Mouse (Mus musculus): ENCODE data around the gene Srcin1.

Srcin1 gene

DNA sequence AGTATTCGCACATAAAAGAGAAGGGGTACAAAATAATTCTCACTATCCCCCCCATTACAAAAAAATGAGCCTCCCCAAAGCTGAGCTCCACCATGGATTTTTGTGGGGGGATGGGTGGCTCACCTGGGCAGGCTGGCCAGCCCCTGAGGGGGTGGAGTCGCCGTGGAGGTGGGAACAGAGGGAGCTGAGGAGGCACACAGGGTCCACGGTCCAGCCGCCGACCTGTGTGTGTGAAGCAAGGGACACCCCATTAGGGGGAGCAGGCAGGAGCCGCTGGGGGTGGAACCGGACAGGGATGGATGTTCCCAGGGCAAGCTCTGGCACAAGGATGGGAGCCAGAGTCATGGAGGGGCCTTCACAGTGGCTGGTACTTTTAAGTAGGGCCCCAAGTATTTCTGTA, 27.2 kb downstream of the Srcin1 start:
- no peak for DNase-seq

DNA sequence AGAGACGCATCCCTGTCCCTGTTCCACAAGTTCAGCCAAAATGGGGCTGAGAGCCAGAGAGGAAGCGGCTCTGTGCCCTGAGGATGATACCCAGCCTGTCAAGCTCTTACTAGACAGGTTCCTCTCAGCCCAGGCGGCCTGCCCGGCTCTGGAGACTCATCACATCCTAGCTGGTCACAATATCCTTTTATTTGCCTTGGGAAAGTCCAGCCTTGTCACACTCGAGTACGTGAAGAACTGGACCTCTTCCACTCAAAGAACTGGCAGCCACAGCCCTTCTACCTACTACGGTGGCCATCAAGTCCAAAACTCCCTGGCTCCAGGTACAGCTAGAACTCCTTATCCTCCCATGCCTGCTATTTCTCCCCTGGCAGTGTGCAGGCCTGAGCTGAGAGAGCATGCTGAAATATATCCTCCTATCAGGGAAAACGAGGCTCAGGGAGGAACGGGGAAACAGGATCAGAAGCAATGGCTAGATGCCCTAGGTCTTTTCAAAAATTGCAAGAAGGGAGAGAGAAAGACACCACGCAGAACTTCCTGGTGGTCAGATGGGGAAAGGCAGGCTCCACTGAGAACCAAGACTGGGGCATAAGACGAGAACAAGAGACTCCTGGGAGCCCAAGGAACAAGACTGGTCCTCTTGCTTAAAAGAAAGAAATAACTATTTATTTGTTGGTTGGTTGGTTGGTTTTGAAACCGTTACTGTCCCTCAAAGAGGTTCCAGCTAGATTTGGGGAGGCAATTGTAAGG, 27.9 kb downstream of the Srcin1 start:
- no peak for DNase-seq

DNA sequence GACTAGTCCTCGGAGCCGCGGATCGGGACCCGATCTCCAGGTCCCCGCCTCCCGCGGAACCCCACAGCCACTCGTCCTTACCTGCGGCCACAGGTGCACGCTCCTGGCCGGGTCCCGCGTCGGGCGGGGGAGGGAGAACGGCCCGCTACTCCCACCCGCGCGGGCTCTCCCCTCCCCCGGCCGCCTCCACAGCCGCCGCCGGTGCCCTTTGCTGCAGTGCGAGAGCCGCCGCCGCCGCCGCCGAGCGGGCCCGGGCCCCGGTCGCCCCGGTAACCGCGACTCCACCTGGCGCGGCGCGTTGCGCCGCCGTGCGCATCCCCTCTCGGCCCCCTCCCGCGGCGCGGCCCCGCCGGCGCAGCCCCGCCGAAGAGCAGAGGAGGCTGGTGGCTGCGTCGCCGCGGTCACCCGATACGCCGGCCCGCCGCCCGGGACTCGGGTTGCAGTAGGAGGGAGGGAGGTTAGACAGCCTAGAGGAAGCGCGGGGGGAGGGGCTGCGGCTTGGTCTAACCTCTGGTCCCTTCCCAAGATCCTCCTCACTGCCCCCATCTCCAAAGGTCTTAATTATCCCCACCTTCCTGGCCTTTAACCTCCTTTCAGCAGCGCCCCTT, 29.1 kb downstream of the Srcin1 start:
- DNase-seq, result peak in 1 of 2 experiments; percentile 46

DNA sequence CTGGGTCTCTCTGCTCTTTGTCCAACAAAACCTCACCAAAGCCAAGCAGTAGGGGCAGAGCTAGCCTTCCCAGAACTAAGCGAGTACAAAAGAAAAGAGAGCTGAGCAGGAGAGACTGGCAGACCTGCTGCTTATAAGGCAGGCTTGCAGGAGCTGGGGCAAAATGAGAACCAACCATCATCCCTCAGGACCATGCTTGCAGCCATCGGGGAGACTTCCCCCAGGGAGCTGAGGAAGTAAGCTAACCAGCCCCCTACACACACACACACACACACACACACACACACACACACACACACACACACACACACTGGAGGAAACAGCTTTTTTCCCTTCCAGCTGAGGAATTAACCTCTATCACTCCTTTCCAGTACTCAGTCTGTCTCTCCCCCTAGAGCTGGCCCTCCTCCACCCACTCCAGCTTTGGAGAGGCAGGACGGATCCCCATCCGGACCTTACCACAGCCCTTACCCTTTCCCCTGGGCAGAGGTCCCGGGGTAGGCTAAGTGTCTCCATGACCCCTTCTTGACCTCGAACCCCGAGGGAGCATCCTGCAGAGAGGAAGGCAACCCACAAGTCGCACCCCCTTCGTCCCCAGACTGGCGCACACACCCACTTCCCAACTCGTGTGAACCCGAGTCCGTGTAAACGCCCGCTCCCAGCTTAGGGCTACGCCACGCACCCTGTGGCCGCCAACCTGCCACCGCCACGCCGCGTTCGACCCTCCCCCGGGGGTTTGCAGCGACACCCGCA, 30.0 kb downstream of the Srcin1 start:
- no peak for DNase-seq

DNA sequence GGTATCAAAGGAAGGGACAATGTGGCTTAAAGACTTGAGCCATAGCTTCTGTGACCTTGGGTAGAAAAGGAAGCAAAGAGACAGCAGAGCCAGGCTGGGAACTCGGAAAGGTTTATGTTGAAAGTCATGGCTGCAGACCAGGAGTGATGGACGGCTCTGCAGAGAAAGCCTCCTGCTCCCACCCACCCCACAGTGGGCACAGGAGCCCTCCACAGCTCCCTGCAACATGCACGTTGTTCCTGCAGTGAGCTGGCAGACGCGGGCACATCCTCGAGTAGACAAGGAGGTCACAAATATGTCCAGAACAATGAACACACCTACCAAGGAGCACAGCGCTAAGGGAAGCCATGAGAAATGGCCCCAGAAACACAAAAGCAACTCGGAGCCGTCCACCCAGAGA, 32.1 kb downstream of the Srcin1 start:
- DNase-seq, result no peak

DNA sequence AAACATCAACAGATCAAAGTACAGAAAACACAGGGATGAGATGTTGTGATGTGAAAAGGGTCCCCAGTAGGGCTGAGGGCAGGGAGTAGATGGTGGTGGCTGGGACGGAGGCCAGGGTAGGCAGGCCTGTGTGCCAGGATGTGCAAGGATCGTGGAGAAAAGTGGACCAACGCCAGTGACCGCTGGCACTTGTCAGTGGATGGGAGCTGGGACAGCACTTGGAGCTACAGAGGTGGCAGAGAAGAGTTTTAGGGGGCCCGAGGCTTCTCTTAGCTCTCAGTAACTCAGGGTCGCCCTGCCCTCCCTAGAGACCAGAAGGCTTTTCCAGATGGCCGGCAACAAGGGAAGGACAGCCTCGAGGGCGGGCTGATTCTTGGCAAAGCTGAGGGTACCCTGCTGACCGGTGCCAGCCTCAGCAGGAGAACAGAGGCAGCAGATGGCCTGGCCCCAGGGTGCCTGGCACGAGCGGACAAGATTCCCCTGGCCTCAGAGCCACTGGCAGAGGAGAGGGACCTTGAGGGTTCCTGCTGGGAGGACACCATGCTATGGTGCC, 32.7 kb downstream of the Srcin1 start:
- no peak for DNase-seq

DNA sequence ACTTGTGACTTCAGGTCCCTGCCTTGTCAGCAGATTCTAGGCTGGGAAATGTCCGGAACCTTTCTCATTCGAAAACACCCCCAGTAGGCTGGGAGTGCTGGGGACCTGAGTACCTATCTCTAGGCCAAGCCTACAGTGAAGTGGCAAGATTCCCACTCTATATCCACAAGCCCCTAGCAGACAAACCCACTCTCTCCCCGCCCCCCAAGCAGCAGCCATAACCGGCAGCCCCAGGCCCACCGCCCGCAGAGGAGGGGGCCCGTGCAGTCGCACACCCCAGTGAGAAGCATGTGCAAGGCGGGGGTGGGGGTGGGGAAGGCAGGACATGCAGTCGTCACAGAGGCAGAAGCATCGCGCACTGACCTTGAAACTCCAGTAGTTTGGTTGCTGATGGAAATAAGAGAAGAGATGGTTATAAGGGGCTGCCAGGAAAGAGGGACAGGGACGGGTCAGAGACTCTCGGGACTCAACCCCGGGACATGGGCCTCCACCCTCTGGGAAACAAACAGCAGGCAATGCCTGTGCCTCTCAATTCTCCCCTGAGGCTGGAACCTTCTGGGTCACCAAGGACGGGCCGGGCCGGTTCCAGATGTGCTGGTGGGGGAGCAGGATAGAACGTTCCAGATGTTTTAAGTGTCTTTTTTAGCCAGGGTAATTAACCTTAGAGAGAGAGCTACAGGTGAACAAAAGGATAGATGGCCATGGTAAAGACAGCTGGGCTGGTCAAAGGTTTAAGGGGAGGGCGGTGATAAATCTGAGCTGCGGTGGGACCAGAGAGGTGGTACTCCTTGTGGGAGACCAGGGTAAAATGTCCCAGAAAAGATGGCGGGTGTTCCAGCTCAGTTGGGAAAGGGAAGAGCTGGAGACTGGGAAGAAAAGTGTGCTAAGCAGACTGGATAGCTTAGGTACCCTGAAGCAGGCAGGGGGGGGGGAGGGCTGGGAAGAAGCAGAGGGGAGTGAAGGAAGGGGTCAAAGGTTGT, 33.5 kb downstream of the Srcin1 start:
- DNase-seq, result no peak

DNA sequence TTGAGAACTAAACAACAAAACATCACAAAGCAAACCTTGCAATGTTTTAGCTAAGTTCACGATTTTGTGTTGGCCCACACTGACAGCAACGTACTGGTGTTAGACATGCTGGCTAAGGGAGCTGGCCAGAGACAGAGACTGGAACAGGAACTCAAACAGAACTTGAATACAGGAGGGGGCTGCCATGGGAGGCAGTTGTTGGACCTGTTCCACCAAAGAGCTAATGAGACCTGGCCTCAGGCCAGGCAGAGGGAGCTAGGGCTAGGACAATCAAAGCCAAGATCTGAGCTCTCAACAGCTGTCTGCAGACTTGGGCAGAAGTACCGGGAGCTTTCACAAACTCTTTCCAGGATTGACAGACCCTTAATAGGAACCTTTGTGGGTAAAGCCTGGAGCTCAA, 35.4 kb downstream of the Srcin1 start:
- no peak for DNase-seq

DNA sequence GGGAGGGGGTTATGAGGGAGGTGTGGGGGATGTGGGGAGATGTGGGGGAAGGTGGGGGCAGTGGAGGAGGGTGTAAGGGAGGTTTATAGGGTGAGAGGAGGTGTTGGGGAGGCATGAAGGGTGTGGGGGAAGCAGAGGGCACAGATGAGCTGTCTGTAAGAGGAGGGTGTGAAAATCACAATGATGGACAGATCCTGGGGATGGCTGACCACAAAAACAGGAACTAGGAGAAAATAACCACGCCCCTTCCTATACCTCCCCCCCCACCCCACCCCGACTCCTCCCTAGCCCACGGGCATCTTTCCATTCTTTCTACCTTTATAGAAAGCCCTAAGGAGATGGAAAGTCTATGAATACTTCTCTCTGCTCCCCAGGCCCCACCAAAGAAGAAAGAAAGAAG, 35.9 kb downstream of the Srcin1 start:
- DNase-seq, result no peak

DNA sequence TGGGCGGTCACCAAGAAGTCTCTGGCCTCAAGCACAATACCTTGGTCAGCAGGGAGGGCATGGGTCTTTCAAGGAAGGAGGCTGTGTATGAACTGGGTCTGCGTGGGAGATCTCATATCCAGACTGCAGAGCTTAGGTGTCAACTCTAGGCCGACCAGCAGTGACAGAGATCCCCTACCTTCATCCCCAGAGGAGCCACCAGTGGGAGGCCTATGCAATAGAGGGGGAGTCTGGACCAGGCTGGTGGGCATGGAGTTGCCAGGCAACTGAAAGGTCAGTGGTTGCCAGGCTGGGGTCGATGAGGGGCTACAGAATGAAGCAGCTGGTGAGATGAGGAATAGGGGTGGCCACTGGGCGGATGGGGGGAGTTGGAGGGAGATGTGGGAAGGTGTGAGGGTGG, 36.4 kb downstream of the Srcin1 start:
- no peak for DNase-seq

DNA sequence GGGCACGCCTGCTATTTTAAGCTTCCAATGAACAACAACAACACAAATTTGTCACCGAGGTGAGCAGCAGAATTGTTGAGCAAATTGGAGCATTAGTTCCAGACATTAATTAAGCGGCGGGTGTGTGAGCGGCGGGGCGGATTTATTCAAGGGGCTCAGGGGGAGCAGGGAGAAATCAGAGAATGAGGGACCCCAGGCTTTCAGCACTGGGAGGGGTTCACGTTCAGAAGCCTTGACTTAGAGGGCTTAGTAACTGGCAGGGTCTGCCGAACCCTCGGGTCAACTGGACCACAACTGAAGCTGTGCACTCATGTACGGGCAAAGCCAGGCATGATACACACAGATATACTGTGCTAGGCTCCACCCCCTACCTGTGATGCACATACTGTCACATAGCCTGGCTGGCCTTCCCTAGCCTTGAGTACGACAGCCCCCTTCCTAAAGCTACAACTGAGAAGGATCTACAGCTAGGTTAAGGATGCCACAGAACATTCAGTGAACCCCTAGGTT, 38.4 kb downstream of the Srcin1 start:
- DNase-seq, result no peak

DNA sequence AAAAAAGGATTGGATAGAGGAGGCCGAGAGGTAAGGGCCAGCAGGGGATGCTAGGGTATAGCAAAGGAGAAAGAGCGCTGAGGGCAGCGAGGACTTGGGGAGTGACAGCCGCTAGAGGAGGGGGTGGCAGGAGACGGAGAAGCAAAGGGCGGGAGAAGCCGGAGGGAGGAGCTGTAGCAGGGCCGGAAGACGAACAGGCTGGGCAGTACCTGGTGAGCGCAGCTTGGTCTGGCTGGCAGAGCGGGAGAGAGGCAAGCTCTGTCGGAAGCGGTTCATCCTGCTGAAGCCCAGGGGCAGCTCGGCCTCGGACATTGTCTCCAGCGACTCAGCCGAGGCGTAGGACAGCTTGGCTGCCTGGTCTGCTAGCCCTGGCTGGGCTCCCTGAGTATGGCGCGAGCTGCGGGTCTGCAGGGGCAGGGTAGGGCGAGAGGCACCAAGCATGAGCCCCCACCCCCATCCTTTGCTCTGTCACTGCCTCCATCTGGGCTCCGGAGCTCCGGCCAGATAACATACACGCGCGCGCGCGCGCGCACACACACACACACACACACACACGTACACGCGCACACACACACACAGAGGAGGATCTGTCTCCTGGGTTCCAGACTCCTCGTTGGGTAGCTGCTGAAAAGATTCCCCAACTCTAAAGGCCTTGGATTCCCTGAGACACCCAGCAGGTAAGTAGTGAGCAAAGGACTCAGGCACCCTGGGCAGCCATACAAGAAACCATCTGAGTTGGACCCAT, 39.0 kb downstream of the Srcin1 start:
- DNase-seq, result no peak

DNA sequence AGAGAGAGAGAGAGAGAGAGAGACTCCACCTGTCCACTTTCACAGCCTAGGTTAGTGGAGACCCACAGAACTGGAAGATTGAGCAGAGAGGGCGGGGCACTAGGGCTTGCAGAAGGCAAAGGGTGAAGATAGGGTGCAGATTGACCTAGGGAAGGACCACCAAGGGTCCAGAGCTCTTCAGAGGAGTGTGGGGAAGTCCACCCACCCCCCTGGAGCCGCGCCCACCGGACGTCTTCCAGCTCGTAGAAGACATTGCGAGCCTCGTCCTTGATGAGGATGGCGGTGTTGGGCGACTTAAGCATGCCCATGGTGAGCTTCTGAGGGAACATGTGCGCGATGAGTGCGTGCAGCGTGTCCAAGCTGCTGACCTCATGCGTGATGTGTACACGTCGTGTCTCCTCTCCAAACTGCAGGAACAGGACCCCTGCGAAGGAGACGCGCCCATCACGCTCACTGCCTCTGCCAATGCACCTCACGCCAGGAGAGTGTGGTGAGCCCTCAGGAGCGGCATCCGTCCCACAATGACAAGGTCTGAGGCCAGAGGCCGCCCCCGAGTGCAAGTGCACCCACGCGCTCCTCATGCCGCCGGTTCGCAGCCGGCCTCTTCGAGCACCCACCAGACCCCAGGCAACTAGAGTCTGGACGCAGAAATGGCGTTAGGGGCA, 39.8 kb downstream of the Srcin1 start:
- no peak for DNase-seq

DNA sequence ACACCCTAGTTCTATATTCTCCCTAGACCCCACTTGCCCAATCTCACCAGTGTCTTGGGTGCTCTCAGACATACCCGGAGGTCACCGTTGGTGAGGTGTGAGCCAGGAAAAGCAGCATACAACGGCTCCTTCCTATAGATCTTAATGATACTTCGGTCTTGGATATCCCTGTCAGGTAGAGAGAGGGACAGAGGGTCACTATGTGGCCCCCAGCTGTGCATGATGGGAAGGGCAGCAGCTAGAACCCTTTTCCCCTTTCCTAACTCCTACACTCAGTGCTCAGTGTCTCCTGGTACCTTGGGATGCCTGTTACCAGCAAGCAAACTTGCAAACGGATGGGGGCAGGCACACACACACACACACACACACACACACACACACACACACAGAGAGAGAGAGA, 40.3 kb downstream of the Srcin1 start:
- DNase-seq, result no peak

DNA sequence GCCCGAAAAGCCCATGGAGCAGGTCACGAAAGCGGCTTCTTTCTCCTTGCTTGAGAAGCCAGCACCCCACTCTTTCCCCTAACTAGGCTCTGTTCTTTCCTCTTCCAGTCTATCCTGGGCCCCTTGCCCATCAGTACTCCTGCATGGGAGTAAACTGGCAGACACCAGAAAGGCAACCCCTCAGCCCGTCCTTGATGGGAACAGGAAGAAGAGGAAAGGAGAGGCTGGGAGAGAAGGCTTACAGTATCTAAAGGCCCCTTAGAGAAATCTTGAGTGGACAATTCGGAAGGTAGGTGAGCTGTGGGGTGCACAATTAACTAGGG, 40.7 kb downstream of the Srcin1 start:
- no peak for DNase-seq

DNA sequence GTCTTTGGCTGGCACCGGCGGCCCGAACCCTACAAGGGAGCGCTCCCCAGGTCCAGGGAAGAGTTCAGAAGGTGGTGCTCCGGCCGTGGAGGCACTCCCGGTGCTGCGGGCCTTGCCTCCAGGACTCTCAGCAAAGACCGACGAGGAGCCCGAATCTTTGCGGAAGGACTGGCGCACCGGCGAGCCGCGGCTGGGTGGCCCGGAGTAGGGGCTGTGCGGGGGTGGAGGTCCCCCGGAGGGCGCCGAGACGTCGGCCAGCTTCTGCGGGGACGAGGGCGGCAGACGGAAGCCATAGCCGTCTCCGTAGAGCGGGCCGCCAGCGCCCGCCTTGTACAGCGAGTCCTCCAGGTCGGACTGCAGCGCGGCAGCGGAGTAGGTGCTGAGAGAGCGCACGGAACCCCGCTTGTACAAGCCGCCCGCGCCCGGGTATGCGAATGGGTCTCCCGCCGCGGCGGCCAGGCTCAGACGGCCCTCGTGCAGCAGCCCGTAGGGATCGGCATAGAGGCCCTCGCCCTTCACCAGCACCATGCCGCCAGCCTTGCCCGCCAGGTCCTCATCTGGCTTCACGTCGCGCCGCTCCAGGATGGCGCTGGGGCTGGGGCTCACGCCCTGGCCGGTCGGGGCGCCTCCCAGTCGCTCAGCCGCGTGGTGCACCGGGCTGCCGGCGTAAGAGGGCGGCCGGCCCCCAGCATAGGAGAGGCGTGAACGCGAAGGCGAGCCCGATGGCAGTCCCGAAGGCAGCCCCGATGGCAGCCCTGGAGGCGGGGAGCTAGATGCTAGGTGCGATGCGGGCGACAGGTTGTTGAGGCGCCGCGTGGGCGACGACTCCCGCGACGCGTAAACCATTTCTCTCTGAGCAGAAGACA, 41.3 kb downstream of the Srcin1 start:
- no peak for DNase-seq

DNA sequence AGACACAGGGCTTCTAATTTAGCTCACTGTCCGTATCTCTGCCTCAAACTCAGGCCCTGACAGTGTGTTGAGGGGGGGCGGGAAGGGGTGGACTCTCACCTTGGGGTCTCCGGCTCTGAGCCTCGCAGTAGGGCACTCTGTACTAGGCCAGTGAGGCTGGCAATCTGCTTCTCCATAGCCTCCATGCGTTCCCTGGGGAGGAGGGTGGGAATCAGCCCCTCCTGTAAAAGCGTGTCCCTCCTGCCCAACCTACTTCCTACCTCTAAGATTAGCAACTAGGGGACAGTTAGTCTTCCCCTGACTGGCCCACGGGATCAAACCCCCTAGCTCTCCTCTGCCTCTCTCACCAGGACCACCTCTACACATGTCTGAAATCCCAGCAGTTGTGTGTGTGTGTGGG, 42.3 kb downstream of the Srcin1 start:
- DNase-seq, result no peak

DNA sequence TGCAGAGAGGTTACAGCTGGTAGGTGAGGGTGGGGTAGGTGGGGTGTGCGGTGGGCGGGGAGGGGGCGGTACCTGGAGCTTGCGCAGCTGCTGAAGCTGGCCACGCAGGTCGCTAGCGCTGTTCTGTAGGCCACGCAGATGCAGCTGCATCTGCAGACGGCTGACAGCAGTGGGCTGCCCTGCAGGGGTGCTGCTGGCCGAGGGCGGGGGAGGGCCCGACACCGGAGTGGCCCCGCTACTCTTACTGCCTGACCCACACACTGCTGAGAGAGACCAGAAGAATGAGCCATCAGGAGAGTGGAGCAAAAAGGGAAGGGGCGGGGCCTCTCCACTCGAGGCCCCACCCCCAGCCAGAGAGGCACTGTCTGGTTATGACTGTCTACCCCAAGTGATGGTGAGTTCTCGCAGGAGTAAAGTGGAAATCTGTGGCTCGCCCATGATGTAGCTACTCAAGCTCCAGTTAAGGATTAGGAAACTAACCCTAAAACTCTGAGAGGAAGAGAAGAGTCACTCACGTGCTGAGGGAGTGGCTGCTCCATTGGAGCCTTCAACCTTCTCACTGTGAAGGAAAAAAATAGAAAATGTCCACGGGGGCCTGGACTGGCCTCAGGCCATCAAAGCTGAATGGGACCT, 42.9 kb downstream of the Srcin1 start:
- DNase-seq, result no peak

DNA sequence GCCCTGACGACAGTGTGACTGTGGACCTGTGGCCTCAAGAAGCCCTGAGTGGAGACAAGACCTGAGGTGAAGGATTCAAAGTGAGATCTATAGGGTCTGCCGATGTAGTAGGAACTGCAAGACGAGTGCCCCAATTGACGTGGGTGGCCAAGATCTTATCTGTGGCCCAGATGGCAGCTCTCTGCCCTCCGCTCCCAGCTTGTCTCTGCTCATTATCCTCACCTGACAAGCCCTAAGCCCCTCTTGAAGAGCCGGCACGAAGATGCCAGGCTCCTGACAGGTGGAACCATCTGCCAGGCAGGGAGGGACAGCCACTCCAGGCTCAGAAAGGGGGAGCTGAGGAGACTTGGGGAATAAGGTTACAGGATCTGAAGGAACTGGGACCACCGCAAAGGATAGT, 43.6 kb downstream of the Srcin1 start:
- no peak for DNase-seq
